Mouse (Mus musculus): ENCODE results near the gene Rtkn.

- 0 out of 2 replicates have a peak, but pooled peaks have one; percentile 30 for TF ChIP-seq USF1 (IDR thresholded peaks at IDR 0.05; ENCODE audit: low read depth, low read length)
- no peak for TF ChIP-seq EP300 (IDR thresholded peaks at IDR 0.05; ENCODE audit: low read depth in 1 of 2, low read length in 2 of 2)
- TF ChIP-seq POLR2A (IDR thresholded peaks at IDR 0.05; ENCODE audit: control insufficient read depth in 1 of 2, insufficient read depth in 1 of 2, low read depth in 1 of 2, low read length in 2 of 2, poor library complexity in 1 of 2): no peak
- TF ChIP-seq CHD2 (IDR thresholded peaks at IDR 0.05; ENCODE audit: low read length): no peak
- no peak for TF ChIP-seq CHD1 (IDR thresholded peaks at IDR 0.05; ENCODE audit: low read depth, low read length)
- no peak for TF ChIP-seq CTCF (IDR thresholded peaks at IDR 0.05 in 2 of 3, conservative IDR thresholded peaks at IDR 0.05 in 1 of 3; ENCODE audit: control insufficient read depth in 1 of 3, insufficient read depth in 1 of 3, low read depth in 2 of 3, low read length in 3 of 3, poor library complexity in 1 of 3, severe bottlenecking in 1 of 3)
- TF ChIP-seq JUND (IDR thresholded peaks at IDR 0.05; ENCODE audit: low read depth, low read length): no peak
- no peak for TF ChIP-seq POLR2AphosphoS5 (IDR thresholded peaks at IDR 0.05; ENCODE audit: borderline replicate concordance, low read depth, low read length)
- TF ChIP-seq POLR2AphosphoS2 (IDR thresholded peaks at IDR 0.05; ENCODE audit: low read length): no peak
- no peak for TF ChIP-seq SMC3 (IDR thresholded peaks at IDR 0.05; ENCODE audit: low read depth, low read length)
These were observed 2.9 kb upstream of the Rtkn start for GRCm38 (mm10) chr6:83132176-83132919.

Data from MEL (cell line).